Mouse (Mus musculus): ENCODE measurements around the gene Polr3k. TPM values are rescaled to one million over a fixed set of nuclear protein-coding genes. Genes with fewer than 3 reads are reported as not detected.
A peak's percentile ranks its signal among the peaks of the same experiment; 100 is the strongest.

Polr3k gene
- 54.1 and 58.0 TPM in 2 replicates for polyA plus RNA-seq (2012; rRNA removed)

- DNase-seq (ENCODE audit: low read depth) = peak; percentile 100
- TF ChIP-seq POLR2A (IDR thresholded peaks at IDR 0.05; ENCODE audit: borderline replicate concordance, extremely low read depth, insufficient read depth, insufficient read length, poor library complexity, severe bottlenecking) = peak; percentile 70; the same call in 1 of the 2 replicates
- TF ChIP-seq CTCF (IDR thresholded peaks at IDR 0.05; ENCODE audit: borderline replicate concordance, extremely low read depth, insufficient read depth, insufficient read length) = no peak
Measured at GRCm38 (mm10) chr2:181863791-181864535, at the start of gene Polr3k. Polr3k (plus strand) TSS chr2:181864337.

- DNase-seq (ENCODE audit: low read depth) = no peak
- TF ChIP-seq CTCF (IDR thresholded peaks at IDR 0.05; ENCODE audit: borderline replicate concordance, extremely low read depth, insufficient read depth, insufficient read length) (no peak), POLR2A (IDR thresholded peaks at IDR 0.05; ENCODE audit: borderline replicate concordance, extremely low read depth, insufficient read depth, insufficient read length, poor library complexity, severe bottlenecking) (no peak)
Measured at GRCm38 (mm10) chr2:181829032-181829650, 35.0 kb upstream of the Polr3k start.

GRCm38 (mm10) chr2:181832745-181833144, 31.4 kb upstream of the Polr3k start:
- TF ChIP-seq CTCF (IDR thresholded peaks at IDR 0.05; ENCODE audit: borderline replicate concordance, extremely low read depth, insufficient read depth, insufficient read length) (no peak), POLR2A (IDR thresholded peaks at IDR 0.05; ENCODE audit: borderline replicate concordance, extremely low read depth, insufficient read depth, insufficient read length, poor library complexity, severe bottlenecking) (no peak)
- no peak for DNase-seq (ENCODE audit: low read depth)

GRCm38 (mm10) chr2:181837372-181838292, 26.5 kb upstream of the Polr3k start, which contains the start of gene Pcmtd2:
Pcmtd2 (plus strand) TSS chr2:181837854.
- peak; percentile 98 for DNase-seq (ENCODE audit: low read depth)
- TF ChIP-seq CTCF (IDR thresholded peaks at IDR 0.05; ENCODE audit: borderline replicate concordance, extremely low read depth, insufficient read depth, insufficient read length) = no peak
- TF ChIP-seq POLR2A (IDR thresholded peaks at IDR 0.05; ENCODE audit: borderline replicate concordance, extremely low read depth, insufficient read depth, insufficient read length, poor library complexity, severe bottlenecking) = peak; percentile 53; the same call in 1 of the 2 replicates

GRCm38 (mm10) chr2:181838293-181838680, 25.9 kb upstream of the Polr3k start:
- peak; percentile 40 for DNase-seq (ENCODE audit: low read depth)
- TF ChIP-seq POLR2A (IDR thresholded peaks at IDR 0.05; ENCODE audit: borderline replicate concordance, extremely low read depth, insufficient read depth, insufficient read length, poor library complexity, severe bottlenecking) (no peak), CTCF (IDR thresholded peaks at IDR 0.05; ENCODE audit: borderline replicate concordance, extremely low read depth, insufficient read depth, insufficient read length) (no peak)

- no peak for TF ChIP-seq CTCF (IDR thresholded peaks at IDR 0.05; ENCODE audit: borderline replicate concordance, extremely low read depth, insufficient read depth, insufficient read length)
- TF ChIP-seq POLR2A (IDR thresholded peaks at IDR 0.05; ENCODE audit: borderline replicate concordance, extremely low read depth, insufficient read depth, insufficient read length, poor library complexity, severe bottlenecking) = no peak
- no peak for DNase-seq (ENCODE audit: low read depth)
Measured at GRCm38 (mm10) chr2:181845709-181846394, 18.3 kb upstream of the Polr3k start.

- DNase-seq (ENCODE audit: low read depth) = no peak
- TF ChIP-seq CTCF (IDR thresholded peaks at IDR 0.05; ENCODE audit: borderline replicate concordance, extremely low read depth, insufficient read depth, insufficient read length) (no peak), POLR2A (IDR thresholded peaks at IDR 0.05; ENCODE audit: borderline replicate concordance, extremely low read depth, insufficient read depth, insufficient read length, poor library complexity, severe bottlenecking) (no peak)
Measured at GRCm38 (mm10) chr2:181864536-181864860, 361 bp downstream of the Polr3k start.

- DNase-seq (ENCODE audit: low read depth) = peak; percentile 86
- no peak for TF ChIP-seq POLR2A (IDR thresholded peaks at IDR 0.05; ENCODE audit: borderline replicate concordance, extremely low read depth, insufficient read depth, insufficient read length, poor library complexity, severe bottlenecking)
- peak; percentile 79; the same call in 1 of the 2 replicates for TF ChIP-seq CTCF (IDR thresholded peaks at IDR 0.05; ENCODE audit: borderline replicate concordance, extremely low read depth, insufficient read depth, insufficient read length)
Measured at GRCm38 (mm10) chr2:181866931-181867330, 2.8 kb downstream of the Polr3k start.

- TF ChIP-seq CTCF (IDR thresholded peaks at IDR 0.05; ENCODE audit: borderline replicate concordance, extremely low read depth, insufficient read depth, insufficient read length) (no peak), POLR2A (IDR thresholded peaks at IDR 0.05; ENCODE audit: borderline replicate concordance, extremely low read depth, insufficient read depth, insufficient read length, poor library complexity, severe bottlenecking) (no peak)
- DNase-seq (ENCODE audit: low read depth) = no peak
Measured at GRCm38 (mm10) chr2:181871039-181871438, 6.9 kb downstream of the Polr3k start.

- TF ChIP-seq CTCF (IDR thresholded peaks at IDR 0.05; ENCODE audit: borderline replicate concordance, extremely low read depth, insufficient read depth, insufficient read length) (no peak), POLR2A (IDR thresholded peaks at IDR 0.05; ENCODE audit: borderline replicate concordance, extremely low read depth, insufficient read depth, insufficient read length, poor library complexity, severe bottlenecking) (no peak)
- no peak for DNase-seq (ENCODE audit: low read depth)
Measured at GRCm38 (mm10) chr2:181878903-181879302, 14.8 kb downstream of the Polr3k start.
